Mouse (Mus musculus): ENCODE results near the gene Dgat2l6. TPM values are rescaled to one million over a fixed set of nuclear protein-coding genes. Genes with fewer than 3 reads are reported as not detected.

Dgat2l6 gene
- not detected in 2 replicates for polyA plus RNA-seq (2012; rRNA removed)

- no peak for DNase-seq (ENCODE audit: low read depth)
Measured at GRCm38 (mm10) chrX:100524471-100524870, at the start of gene Dgat2l6. TSS of gene Dgat2l6 (plus strand) at chrX:100524838.

GRCm38 (mm10) chrX:100475569-100476223 is 48.9 kb upstream of the Dgat2l6 start:
- DNase-seq (ENCODE audit: low read depth), result peak; percentile 70

GRCm38 (mm10) chrX:100480317-100480716 is 44.3 kb upstream of the Dgat2l6 start:
- no peak for DNase-seq (ENCODE audit: low read depth)

GRCm38 (mm10) chrX:100493500-100494067 is 31.1 kb upstream of the Dgat2l6 start:
- DNase-seq (ENCODE audit: low read depth), result no peak

GRCm38 (mm10) chrX:100494068-100494978 is 30.3 kb upstream of the Dgat2l6 start, which contains the start of gene Igbp1:
TSS of gene Igbp1 (plus strand) at chrX:100494291.
- DNase-seq (ENCODE audit: low read depth), result peak; percentile 68

- no peak for DNase-seq (ENCODE audit: low read depth)
Measured at GRCm38 (mm10) chrX:100504175-100504851, 20.3 kb upstream of the Dgat2l6 start.

- DNase-seq (ENCODE audit: low read depth), result no peak
Measured at GRCm38 (mm10) chrX:100508164-100508563, 16.5 kb upstream of the Dgat2l6 start.

- DNase-seq (ENCODE audit: low read depth), result no peak
Measured at GRCm38 (mm10) chrX:100509921-100510320, 14.7 kb upstream of the Dgat2l6 start.

- DNase-seq (ENCODE audit: low read depth), result no peak
Measured at GRCm38 (mm10) chrX:100516683-100517082, 8.0 kb upstream of the Dgat2l6 start.

- no peak for DNase-seq (ENCODE audit: low read depth)
Measured at GRCm38 (mm10) chrX:100517626-100518025, 7.0 kb upstream of the Dgat2l6 start.

- DNase-seq (ENCODE audit: low read depth), result no peak
Measured at GRCm38 (mm10) chrX:100518532-100518931, 6.1 kb upstream of the Dgat2l6 start.

- no peak for DNase-seq (ENCODE audit: low read depth)
Measured at GRCm38 (mm10) chrX:100556026-100556425, 31.4 kb downstream of the Dgat2l6 start.

- DNase-seq (ENCODE audit: low read depth), result no peak
Measured at GRCm38 (mm10) chrX:100565696-100566095, 41.1 kb downstream of the Dgat2l6 start.

- DNase-seq (ENCODE audit: low read depth), result no peak
Measured at GRCm38 (mm10) chrX:100571951-100572350, 47.3 kb downstream of the Dgat2l6 start, which contains the start of gene Awat1. TSS of gene Awat1 (plus strand) at chrX:100572251.

- DNase-seq (ENCODE audit: low read depth), result no peak
Measured at GRCm38 (mm10) chrX:100594791-100595190, 70.2 kb downstream of the Dgat2l6 start, which contains the start of gene P2ry4. TSS of gene P2ry4 (minus strand) at chrX:100594869.

Other genes starting within 250 kb of the Dgat2l6 start
- gene Otud6a, start 95.8 kb upstream of the Dgat2l6 start, polyA plus RNA-seq (2012; rRNA removed), result not detected in 2 replicates
- 0.42 and 0.66 TPM in 2 replicates for gene Awat2, start 82.1 kb upstream of the Dgat2l6 start, polyA plus RNA-seq (2012; rRNA removed)
- gene Igbp1, start 30.5 kb upstream of the Dgat2l6 start, polyA plus RNA-seq (2012; rRNA removed), result 33.3 and 33.6 TPM in 2 replicates
- gene Awat1, start 47.4 kb downstream of the Dgat2l6 start, polyA plus RNA-seq (2012; rRNA removed), result not detected in 2 replicates
- 0.03 TPM in 1 of 2 replicates, not detected in the other for gene P2ry4, start 70.0 kb downstream of the Dgat2l6 start, polyA plus RNA-seq (2012; rRNA removed)
- not detected in 2 replicates for gene Arr3, start 80.7 kb downstream of the Dgat2l6 start, polyA plus RNA-seq (2012; rRNA removed)
- 0.27 and 0.30 TPM in 2 replicates for gene Kif4, start 100.9 kb downstream of the Dgat2l6 start, polyA plus RNA-seq (2012; rRNA removed)
- 30.7 and 34.2 TPM in 2 replicates for gene Pdzd11, start 101.7 kb downstream of the Dgat2l6 start, polyA plus RNA-seq (2012; rRNA removed)
- 2.1 and 2.2 TPM in 2 replicates for gene Gdpd2, start 205.0 kb downstream of the Dgat2l6 start, polyA plus RNA-seq (2012; rRNA removed)
- gene Dlg3, start 242.9 kb downstream of the Dgat2l6 start, polyA plus RNA-seq (2012; rRNA removed), result 12.6 and 13.4 TPM in 2 replicates